Mouse (Mus musculus): ENCODE data around the gene Znrd1.

DNA sequence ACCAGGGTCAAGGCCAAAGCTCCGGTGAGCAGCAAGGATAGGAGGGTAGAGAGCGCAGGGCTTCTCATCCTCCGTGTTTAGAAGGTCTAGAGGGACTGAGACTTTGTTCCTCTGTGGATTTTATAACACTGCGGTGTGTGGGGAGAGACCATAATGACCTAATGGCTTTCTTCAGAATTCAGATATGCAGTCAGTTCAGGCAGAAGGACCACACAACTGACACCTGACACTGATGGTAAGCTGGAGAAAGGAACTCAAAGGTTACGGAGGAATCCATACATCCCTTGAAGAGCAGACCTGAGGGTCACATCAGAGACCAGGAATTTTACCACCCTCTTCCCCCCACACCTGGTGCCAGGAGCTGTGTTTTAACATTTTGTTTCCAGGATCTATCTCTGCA, 31.1 kb upstream of the Znrd1 start, which contains the start of gene H2-M5:
- TF ChIP-seq CTCF (IDR thresholded peaks at IDR 0.05; ENCODE audit: extremely low read depth, insufficient read depth, insufficient read length, insufficient replicate concordance) (no peak), POLR2A (IDR thresholded peaks at IDR 0.05; ENCODE audit: low read depth, low read length) (no peak)
